Mouse (Mus musculus) left cerebral cortex, adult 9 months (tissue): ENCODE data around the gene Rab11a.
A peak's percentile ranks its signal among the peaks of the same experiment; 100 is the strongest.
"Not testable (repeated sequence)": the region's sequence is repeated elsewhere in the genome, so short reads cannot be mapped to it uniquely, and the experiment has no call there.

Experiments used
- DNase-seq, 2 experiments: peaks; one replicate each; pipeline ENCODE4 v3.0.0; 2022; ENCODE audit warnings: low spot score in 2 of 2

Rab11a gene

DNA sequence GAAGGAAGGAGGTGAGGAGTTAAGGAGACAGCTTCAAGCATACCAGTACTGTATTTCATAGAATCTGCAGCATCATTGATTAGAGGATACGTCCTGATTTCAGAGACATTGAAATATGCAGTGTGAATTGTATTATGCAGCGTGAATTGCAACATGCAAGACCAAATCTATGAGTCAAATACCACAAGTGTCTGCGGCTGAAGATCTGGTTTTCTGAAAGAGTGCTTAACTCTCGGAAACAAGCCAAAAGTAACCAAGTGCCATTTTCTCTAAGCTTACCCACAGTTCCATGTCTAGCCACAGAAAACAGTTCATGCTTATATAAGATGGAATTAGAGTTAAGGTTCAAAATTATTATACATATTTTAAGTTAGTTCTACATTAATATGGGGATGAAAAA is 10.2 kb upstream of the Rab11a start:
- DNase-seq: no peak

DNA sequence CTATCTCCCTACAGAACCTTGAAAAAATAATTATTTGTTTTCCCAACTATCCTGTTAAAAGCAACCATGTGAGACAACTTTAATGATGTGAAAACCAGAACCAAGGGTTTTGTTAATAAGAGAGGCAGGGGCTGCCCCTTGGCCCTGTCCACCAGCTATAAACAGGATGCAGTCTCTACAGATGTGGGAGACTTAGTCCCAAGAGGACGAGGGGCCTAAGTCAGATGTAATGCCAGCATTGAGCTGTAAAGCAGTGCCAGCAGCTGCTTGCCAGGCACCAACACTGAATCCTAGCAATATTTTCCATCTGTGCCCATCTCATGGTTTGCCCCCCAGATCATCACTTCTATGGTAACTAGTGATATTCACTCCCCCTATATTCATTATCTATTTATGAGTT is 4.9 kb upstream of the Rab11a start:
- DNase-seq: no peak

DNA sequence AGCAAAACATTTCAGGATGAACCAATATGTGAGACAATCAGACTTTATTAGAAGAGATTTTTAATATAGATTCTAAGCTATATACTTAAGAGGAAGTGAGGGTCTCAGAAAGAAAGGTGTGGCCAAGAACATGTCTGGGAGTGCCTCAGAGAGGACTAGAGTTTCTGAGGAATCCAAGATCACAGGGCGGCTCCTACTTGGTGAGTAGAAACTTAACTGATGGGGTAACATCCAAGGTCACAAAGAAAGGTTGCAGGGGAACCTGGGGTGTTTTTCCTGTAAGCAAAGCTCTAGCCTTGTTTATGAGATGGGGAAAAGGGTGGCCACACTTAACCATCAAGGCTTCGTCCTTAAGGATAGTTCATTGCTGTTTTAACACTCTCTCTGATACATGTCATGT is 1.4 kb upstream of the Rab11a start:
- no peak for DNase-seq

DNA sequence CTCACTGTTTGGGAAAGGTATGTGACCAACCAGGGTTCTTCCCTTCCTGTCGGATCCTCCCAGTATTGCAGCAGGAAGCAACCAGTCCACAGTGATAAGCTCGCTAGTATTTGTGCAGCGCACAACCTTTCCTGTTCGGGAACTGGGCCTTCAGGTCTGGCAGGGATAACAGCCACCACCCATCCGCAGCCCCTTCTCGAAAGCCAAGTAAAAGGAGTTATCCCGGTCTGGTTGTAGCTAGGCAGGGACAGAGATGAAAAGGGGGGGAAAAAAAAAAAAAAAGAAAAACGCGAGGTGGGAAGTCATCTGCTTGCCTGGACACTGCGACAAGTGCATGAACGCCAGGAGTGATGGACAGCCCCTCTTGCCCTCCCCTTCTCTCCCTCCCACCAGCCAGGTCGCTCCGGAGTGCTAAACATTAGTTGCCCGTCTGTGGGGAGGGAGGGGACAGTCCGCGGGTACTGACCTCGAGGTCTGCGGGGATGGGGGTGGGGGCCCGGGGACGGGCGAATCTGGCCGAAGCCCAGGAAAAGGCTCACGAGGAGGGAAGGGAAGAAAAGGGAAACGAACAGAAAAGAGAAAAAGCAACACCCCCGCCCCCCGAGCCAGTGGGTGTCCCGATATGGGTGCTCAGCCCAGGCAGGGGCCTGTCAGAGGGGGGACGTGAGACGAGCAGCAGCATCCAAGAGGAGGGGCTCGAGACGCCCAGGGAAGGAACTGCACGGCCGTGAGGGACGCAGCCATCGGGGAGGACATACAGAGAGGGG is 736 bp downstream of the Rab11a start:
- peak in 1 of 2 experiments; percentile 51 for DNase-seq

DNA sequence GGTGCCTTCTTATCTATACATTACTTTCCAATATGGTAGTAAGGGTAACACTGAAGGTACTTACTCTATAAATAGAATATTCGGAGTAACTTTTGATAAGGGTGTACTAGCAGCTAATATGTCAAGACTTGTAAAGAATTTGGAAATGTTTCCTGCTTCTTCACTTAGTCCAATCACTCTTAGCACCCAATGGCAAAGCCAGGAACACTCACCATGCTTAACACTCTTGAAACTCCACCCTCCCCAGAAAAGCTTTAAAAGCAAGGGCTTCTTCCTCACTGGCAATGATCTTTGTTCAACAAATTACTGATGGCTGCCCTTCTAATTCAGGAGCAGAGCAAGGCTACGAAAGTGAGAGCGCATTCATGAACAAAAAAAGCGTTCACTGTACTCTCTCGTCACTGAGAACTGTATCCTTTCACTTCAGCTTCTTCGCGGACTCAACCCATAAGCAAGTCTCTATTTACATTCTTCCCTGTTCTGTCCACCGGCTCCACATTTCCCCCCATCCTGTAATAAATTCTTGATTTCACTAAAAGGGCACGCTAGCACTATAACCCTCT is 1.4 kb downstream of the Rab11a start:
- no peak for DNase-seq

DNA sequence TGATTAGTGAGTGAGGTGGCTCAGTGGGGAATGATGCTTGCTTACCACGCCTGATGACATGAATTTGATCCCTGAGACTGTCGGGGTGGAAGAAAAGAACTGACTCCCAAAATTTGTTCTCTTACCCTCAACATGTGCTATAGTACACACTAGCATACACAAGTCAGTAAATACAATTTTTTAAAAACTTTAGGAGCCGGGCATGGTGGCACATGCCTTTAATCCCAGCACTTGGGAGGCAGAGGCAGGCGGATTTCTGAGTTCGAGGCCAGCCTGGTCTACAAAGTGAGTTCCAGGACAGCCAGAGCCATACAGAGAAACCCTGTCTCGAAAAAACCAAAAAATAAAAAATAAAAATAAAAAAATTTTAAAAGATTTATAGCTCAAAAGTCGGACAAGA is 2.6 kb downstream of the Rab11a start:
- DNase-seq: not testable (repeated sequence)

DNA sequence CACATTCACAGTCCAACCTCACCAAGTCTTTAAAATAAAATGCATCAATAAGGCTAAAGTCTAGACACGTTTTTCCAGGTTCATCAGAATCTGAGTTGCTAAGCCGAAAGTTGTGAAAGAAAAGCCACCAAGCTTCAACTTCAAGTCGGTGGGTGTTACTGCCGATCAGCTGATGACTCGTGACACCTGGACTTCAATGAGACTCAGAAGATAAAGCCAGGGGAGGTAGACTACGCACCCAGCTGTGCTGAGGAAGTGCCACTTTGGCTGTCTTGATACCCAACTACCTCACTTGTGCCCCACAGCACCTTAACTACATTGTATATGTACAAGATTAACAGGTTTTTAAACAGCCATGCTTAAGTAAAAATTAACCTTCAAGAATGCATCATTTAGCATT is 3.4 kb downstream of the Rab11a start:
- DNase-seq: no peak

GRCm38 (mm10) chr9:64731029-64731560 is 6.5 kb downstream of the Rab11a start:
- DNase-seq: no peak

DNA sequence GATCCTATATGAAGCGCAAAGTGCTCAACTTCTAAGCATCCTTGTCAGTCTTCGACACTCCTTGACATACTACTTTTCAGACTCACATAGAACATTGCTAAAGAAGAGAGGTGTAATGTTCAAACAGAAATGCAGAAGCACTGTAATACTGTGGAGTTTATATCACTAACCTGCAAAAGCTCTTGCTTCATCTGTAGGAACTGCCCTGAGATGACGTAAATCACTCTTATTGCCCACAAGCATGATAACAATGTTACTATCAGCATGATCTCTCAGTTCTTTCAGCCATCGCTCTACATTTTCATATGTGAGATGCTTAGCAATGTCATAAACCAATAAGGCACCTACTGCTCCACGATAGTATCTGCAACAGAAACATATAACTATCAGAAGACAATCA is 11.1 kb downstream of the Rab11a start:
- DNase-seq: no peak

GRCm38 (mm10) chr9:64719526-64720163 is 17.9 kb downstream of the Rab11a start:
- no peak for DNase-seq

DNA sequence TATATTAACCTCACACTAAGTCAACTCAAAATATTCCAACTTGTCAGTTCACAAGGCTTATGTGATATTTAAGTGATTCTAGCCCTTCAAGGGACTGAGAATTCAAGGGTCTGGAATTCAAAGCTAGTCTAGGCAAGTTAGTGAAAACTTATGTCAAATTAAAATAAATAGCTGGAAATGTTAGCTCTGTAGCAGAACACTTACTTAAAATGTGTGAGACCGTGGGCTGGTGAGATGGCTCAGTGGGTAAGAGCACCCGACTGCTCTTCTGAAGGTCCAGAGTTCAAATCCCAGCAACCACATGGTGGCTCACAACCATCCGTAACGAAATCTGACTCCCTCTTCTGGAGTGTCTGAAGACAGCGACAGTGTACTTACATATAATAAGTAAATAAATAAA is 27.3 kb downstream of the Rab11a start:
- not testable (repeated sequence) for DNase-seq

GRCm38 (mm10) chr9:64704073-64704840 is 33.3 kb downstream of the Rab11a start:
- no peak for DNase-seq

DNA sequence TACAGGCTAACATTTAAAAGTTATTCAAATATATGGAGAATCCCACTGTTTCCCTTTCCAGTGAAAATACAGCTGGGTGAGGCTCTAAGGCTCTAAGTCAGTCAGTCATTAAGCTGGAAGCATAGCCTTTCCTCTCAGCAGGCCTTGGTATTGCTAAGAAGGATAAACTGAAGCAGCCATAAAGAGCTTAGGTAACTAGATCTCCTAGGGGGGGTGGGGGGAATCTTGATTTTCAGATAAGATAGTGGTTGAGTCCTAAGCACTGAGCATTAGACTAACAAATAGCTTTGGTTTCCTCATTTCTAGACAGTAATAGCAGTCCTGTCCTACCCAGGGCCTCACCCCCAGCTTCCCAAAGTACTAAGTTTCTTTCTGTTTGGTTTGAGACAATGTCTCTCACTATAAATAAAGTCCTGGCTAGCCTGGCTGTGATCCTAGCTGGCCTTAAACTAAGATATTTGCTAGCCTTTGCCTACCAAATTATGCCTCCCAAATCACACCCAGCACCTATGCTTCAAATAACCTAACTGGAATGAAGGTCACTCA is 34.1 kb downstream of the Rab11a start:
- no peak for DNase-seq

GRCm38 (mm10) chr9:64702937-64703336 is 34.6 kb downstream of the Rab11a start:
- DNase-seq: peak in 1 of 2 experiments; percentile 47

GRCm38 (mm10) chr9:64702391-64702790 is 35.2 kb downstream of the Rab11a start:
- no peak for DNase-seq

- peak; percentile 26 to 35 for DNase-seq
These were observed 35.9 kb downstream of the Rab11a start for GRCm38 (mm10) chr9:64701651-64702050.

DNA sequence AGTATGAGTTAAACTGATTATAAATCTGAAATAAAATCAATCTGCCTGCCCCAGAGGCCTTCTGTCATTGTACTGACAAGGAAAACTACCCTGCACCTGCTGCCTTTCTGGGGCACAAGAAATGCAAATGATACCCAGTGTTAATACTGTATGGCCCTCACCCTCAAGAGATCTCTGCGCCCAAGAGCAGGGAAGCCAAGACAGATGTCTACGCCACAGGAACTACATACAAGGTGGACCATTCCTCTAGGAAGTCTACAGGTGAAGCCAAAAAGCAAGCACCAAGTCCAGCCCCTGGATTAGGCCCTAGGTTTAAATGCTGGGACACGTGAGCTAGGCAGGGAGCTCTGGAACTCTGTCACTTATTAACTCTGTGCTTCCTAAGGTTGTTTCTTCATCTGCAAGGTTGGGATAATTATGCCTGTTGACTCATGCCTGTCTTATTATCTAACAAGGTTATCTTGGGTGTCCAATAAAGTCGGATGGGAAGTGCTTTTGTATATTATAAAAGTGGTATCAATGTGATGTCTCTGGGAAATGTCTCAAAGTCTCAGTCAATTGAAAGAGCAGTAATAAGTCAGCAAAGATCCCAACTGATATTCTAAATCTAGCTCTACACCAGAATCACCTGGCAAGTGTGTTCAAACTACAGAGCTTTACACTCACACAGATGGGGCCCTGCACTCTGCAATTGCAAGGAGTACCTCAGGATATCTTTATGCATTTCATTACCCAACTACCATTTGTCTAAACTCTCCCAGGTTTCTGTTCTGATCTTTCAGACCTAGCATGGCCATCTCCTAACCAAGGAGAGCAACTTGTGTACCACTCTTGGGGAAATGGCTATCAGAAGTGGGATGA is 36.9 kb downstream of the Rab11a start:
- DNase-seq: no peak

DNA sequence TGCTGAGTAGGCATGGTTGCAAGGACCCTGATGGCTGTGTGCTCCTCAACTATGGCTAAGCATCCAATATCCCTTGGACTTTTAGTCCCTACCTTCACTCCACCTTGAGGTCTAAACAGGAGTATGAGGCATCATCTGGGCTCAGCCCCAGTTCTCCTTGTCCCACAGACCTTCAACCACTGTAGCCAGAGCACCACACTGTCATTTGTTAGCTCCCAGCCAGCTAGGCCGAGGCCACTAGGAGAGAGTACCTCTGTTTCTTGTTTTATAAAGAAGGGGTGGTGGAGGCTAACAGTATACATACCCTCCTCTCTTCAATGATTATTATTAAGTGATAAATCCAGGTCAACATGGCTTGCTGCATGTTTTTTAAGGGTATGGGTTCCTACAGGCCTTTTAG is 39.0 kb downstream of the Rab11a start:
- no peak for DNase-seq

GRCm38 (mm10) chr9:64697677-64698076 is 39.9 kb downstream of the Rab11a start:
- DNase-seq: no peak

GRCm38 (mm10) chr9:64697006-64697405 is 40.6 kb downstream of the Rab11a start:
- no peak for DNase-seq

DNA sequence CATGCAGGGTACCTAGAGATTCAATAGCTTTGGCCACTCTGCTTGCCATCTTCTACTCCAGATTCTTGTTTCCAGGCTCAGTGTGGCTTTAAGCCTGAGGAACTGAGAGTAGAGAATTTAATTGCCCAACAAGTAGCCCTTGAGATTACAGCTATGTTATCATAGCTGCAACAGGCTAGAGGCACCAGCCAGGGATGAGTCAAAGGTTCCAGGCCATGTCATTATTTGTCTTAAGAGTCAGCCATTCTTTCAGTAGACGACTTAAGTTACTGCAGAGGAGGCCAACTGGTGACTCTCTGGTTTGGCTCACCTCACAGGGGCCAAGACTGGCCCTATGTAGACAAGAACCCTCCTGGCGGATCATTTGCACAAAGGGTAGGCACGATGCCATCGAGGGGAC is 41.2 kb downstream of the Rab11a start:
- no peak for DNase-seq
